ENCODE assay signal across 20 mouse cellular contexts in the genomic region with DNA sequence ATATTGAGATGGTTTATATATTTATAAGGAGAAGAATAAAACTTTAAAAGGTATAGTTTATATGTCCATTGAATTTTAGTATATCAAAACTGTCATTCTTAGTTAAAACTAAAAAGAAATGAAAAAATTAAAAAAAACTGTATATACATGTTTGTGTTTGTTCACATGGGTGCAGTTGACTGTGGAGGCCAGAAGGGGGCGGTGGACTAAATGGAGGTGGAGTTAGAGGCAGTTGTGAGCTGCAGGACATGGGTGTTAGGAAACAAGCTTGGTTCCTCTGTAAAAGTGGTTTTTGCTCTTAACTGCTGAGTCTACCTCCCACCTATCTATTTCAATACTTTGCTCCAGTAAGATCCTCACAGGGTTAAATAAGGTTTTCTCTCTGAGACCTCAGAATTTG.
A peak's percentile ranks its signal among the peaks of the same experiment; 100 is the strongest.
DNase-seq lines count a peak whose midpoint lies in the region; ATAC-seq and TF ChIP-seq lines count a peak whose summit lies in the region.
"Had no signal": no experiment of that assay in that cellular context is flagged by ENCODE, and none has a peak within 500 bp of the region (broad histone marks: within the 10 kb centered on the region; RNA-seq: fewer than 3 reads in every experiment).

No protein-coding gene starts in this region.

- no peaks in the 10 kb centered on the region for H3K27me3 ChIP-seq in forebrain, postnatal 0 days (ENCODE audit: insufficient read depth, low read length)
- no peaks in the 10 kb centered on the region for H3K27me3 ChIP-seq in forebrain, embryonic 12.5 days
- no peaks in the 10 kb centered on the region for H3K27me3 ChIP-seq in lung, embryonic 14.5 days (ENCODE audit: insufficient read depth, low read length)
- no peaks in the 10 kb centered on the region for H3K27me3 ChIP-seq in ES-Bruce4 (ENCODE audit: control insufficient read depth, insufficient read depth, low read length, poor library complexity, severe bottlenecking)
- no peaks in the 10 kb centered on the region for H3K27me3 ChIP-seq in forebrain, embryonic 16.5 days (replicated peaks; ENCODE audit: control insufficient read depth, insufficient read depth, low read length)
- H3K27me3 ChIP-seq: hindbrain, embryonic 15.5 days; neural tube, embryonic 13.5 days had no signal

- H3K36me3 ChIP-seq in forebrain, postnatal 0 days (ENCODE audit: insufficient read depth): no peaks in the 10 kb centered on the region
- H3K36me3 ChIP-seq in forebrain, embryonic 12.5 days (replicated peaks): no peaks in the 10 kb centered on the region
- H3K36me3 ChIP-seq in lung, embryonic 14.5 days (ENCODE audit: insufficient read depth): no peaks in the 10 kb centered on the region
- H3K36me3 ChIP-seq in ES-Bruce4 (ENCODE audit: control insufficient read depth, insufficient read depth, low read length, poor library complexity, severe bottlenecking): no peaks in the 10 kb centered on the region
- H3K36me3 ChIP-seq in forebrain, embryonic 16.5 days (ENCODE audit: control insufficient read depth, insufficient read depth): no peaks in the 10 kb centered on the region
- H3K36me3 ChIP-seq: heart, embryonic 10.5 days; hindbrain, embryonic 15.5 days; neural tube, embryonic 13.5 days had no signal

- no peak overlapping the region for H3K4me2 ChIP-seq in forebrain, postnatal 0 days (ENCODE audit: low read depth)
- H3K4me2 ChIP-seq in forebrain, embryonic 12.5 days: no peak overlapping the region
- no peak overlapping the region for H3K4me2 ChIP-seq in lung, embryonic 14.5 days
- H3K4me2 ChIP-seq in forebrain, embryonic 16.5 days (ENCODE audit: low read length): no peak overlapping the region
- H3K4me2 ChIP-seq: hindbrain, embryonic 15.5 days; neural tube, embryonic 13.5 days had no signal

- no peak overlapping the region for H3K27ac ChIP-seq in forebrain, postnatal 0 days (ENCODE audit: low read depth, low read length)
- H3K27ac ChIP-seq in forebrain, embryonic 12.5 days: no peak overlapping the region
- no peak overlapping the region for H3K27ac ChIP-seq in lung, embryonic 14.5 days (ENCODE audit: low read depth)
- no peak overlapping the region for H3K27ac ChIP-seq in ES-Bruce4 (ENCODE audit: insufficient read depth, low read length)
- H3K27ac ChIP-seq in forebrain, embryonic 16.5 days (ENCODE audit: low read length): no peak overlapping the region
- H3K27ac ChIP-seq: heart, embryonic 10.5 days; hindbrain, embryonic 15.5 days; neural tube, embryonic 13.5 days had no signal

- TF ChIP-seq POLR2A in lung, adult 2 months (IDR thresholded peaks at IDR 0.05; ENCODE audit: borderline replicate concordance, extremely low read depth, low read depth, low read length): no peak
- TF ChIP-seq POLR2A in ES-Bruce4 (IDR thresholded peaks at IDR 0.05; ENCODE audit: insufficient read depth, low read length): no peak
- no peak for TF ChIP-seq POLR2A in brain, embryonic 14.5 days (IDR thresholded peaks at IDR 0.05; ENCODE audit: borderline replicate concordance, extremely low read depth, insufficient read depth, insufficient read length, poor library complexity, severe bottlenecking)

- H3K4me3 ChIP-seq in forebrain, postnatal 0 days (ENCODE audit: low read depth, low read length): no peak overlapping the region
- H3K4me3 ChIP-seq in forebrain, embryonic 12.5 days (replicated peaks): no peak overlapping the region
- no peak overlapping the region for H3K4me3 ChIP-seq in lung, embryonic 14.5 days (ENCODE audit: low read depth, low read length)
- no peak overlapping the region for H3K4me3 ChIP-seq in lung, adult 2 months (replicated peaks; ENCODE audit: extremely low read depth, low read depth, low read length)
- H3K4me3 ChIP-seq in ES-Bruce4 (ENCODE audit: low read depth, low read length): no peak overlapping the region
- H3K4me3 ChIP-seq in forebrain, embryonic 16.5 days (replicated peaks; ENCODE audit: low read length): no peak overlapping the region
- H3K4me3 ChIP-seq: heart, embryonic 10.5 days; hindbrain, embryonic 15.5 days; neural tube, embryonic 13.5 days had no signal

- no peak for TF ChIP-seq EP300 in ES-Bruce4 (IDR thresholded peaks at IDR 0.05; ENCODE audit: insufficient read depth, low read depth, low read length)

- TF ChIP-seq CTCF in forebrain, postnatal 0 days (IDR thresholded peaks at IDR 0.05; ENCODE audit: low read depth): peak; percentile 23; the same call in 1 of the 2 replicates
- TF ChIP-seq CTCF in lung, embryonic 14.5 days (IDR thresholded peaks at IDR 0.05; ENCODE audit: low read depth): peak; percentile 46
- TF ChIP-seq CTCF in lung, adult 2 months (IDR thresholded peaks at IDR 0.05; ENCODE audit: insufficient read depth, low read length): no peak
- TF ChIP-seq CTCF in ES-Bruce4 (IDR thresholded peaks at IDR 0.05; ENCODE audit: low read depth, low read length): peak; percentile 44
- TF ChIP-seq CTCF in brain, embryonic 14.5 days (IDR thresholded peaks at IDR 0.05; ENCODE audit: borderline replicate concordance, extremely low read depth, insufficient read depth, insufficient read length): peak; percentile 45; the same call in 1 of the 2 replicates

- no peaks in the 10 kb centered on the region for H3K9me3 ChIP-seq in forebrain, postnatal 0 days (ENCODE audit: low read length)
- no peaks in the 10 kb centered on the region for H3K9me3 ChIP-seq in forebrain, embryonic 12.5 days
- H3K9me3 ChIP-seq in lung, embryonic 14.5 days (ENCODE audit: low read depth, low read length): no peaks in the 10 kb centered on the region
- H3K9me3 ChIP-seq in ES-Bruce4 (replicated peaks; ENCODE audit: control insufficient read depth, insufficient read depth, low read length, poor library complexity, severe bottlenecking): no peaks in the 10 kb centered on the region
- 0 out of 2 replicates have a peak, but pooled peaks cover 2% of the 10 kb centered on the region for H3K9me3 ChIP-seq in forebrain, embryonic 16.5 days (ENCODE audit: control insufficient read depth, low read length)
- H3K9me3 ChIP-seq: heart, embryonic 10.5 days; hindbrain, embryonic 15.5 days; neural tube, embryonic 13.5 days had no signal

- no peak for DNase-seq in forebrain, postnatal 0 days
- no peak for DNase-seq in lung, embryonic 14.5 days
- DNase-seq in lung, adult 2 months: no peak
- no peak for DNase-seq in brain, embryonic 14.5 days (ENCODE audit: low read depth)
- DNase-seq: adrenal gland, postnatal 36 days; B cell, adult 2 months; cerebellum, adult 9-10 months; gastrocnemius, postnatal 36 days; kidney, adult 2 months; layer of hippocampus, adult 9-11 months; liver; lung, postnatal 10 days; right cerebral cortex, postnatal 25 days had no signal

- H3K4me1 ChIP-seq in forebrain, postnatal 0 days (ENCODE audit: insufficient read depth): 0 out of 2 replicates have a peak, but pooled peaks cover 3% of the 10 kb centered on the region
- H3K4me1 ChIP-seq in forebrain, embryonic 12.5 days: peaks cover 14% of the 10 kb centered on the region; the same call in 1 of the 2 replicates
- H3K4me1 ChIP-seq in lung, embryonic 14.5 days (ENCODE audit: insufficient read depth): no peaks in the 10 kb centered on the region
- H3K4me1 ChIP-seq in lung, adult 2 months (ENCODE audit: control insufficient read depth, insufficient read depth, low read length): no peaks in the 10 kb centered on the region
- no peaks in the 10 kb centered on the region for H3K4me1 ChIP-seq in ES-Bruce4 (ENCODE audit: control insufficient read depth, insufficient read depth, low read length)
- peaks cover 6% of the 10 kb centered on the region for H3K4me1 ChIP-seq in forebrain, embryonic 16.5 days (replicated peaks; ENCODE audit: control insufficient read depth, insufficient read depth, low read length)

- ATAC-seq in forebrain, postnatal 0 days: no peak
- ATAC-seq in forebrain, embryonic 12.5 days (ENCODE audit: low FRiP score): no peak
- ATAC-seq in lung, embryonic 14.5 days (ENCODE audit: insufficient read depth): no peak
- ATAC-seq in forebrain, embryonic 16.5 days: no peak
- ATAC-seq in CD4-positive, CD25-positive, alpha-beta regulatory T cell, adult 4 months: no peak

- H3K9ac ChIP-seq in forebrain, postnatal 0 days: no peak overlapping the region
- H3K9ac ChIP-seq in forebrain, embryonic 12.5 days: no peak overlapping the region
- H3K9ac ChIP-seq in lung, embryonic 14.5 days: no peak overlapping the region
- no peak overlapping the region for H3K9ac ChIP-seq in ES-Bruce4 (ENCODE audit: low read depth, poor library complexity, severe bottlenecking)
- H3K9ac ChIP-seq in forebrain, embryonic 16.5 days (replicated peaks; ENCODE audit: low read depth, low read length): no peak overlapping the region
- H3K9ac ChIP-seq: hindbrain, embryonic 15.5 days; neural tube, embryonic 13.5 days had no signal

- WGBS in forebrain, postnatal 0 days: 85% methylated on average over 1 of the region's 1 CpGs
- 84% methylated on average over 1 of the region's 1 CpGs for WGBS in forebrain, embryonic 12.5 days
- WGBS in lung, embryonic 14.5 days: 82% methylated on average over 1 of the region's 1 CpGs
- WGBS in lung, adult 2 months: 77% methylated on average over 1 of the region's 1 CpGs
- WGBS in forebrain, embryonic 16.5 days: 81% methylated on average over 1 of the region's 1 CpGs
